Mouse (Mus musculus): ENCODE results near the gene Ube2r2. TPM values are rescaled to one million over a fixed set of nuclear protein-coding genes. Genes with fewer than 3 reads are reported as not detected.

The Ube2r2 gene
- 21.5 and 24.8 TPM in 2 replicates for polyA plus RNA-seq (2012; rRNA removed)

DNA sequence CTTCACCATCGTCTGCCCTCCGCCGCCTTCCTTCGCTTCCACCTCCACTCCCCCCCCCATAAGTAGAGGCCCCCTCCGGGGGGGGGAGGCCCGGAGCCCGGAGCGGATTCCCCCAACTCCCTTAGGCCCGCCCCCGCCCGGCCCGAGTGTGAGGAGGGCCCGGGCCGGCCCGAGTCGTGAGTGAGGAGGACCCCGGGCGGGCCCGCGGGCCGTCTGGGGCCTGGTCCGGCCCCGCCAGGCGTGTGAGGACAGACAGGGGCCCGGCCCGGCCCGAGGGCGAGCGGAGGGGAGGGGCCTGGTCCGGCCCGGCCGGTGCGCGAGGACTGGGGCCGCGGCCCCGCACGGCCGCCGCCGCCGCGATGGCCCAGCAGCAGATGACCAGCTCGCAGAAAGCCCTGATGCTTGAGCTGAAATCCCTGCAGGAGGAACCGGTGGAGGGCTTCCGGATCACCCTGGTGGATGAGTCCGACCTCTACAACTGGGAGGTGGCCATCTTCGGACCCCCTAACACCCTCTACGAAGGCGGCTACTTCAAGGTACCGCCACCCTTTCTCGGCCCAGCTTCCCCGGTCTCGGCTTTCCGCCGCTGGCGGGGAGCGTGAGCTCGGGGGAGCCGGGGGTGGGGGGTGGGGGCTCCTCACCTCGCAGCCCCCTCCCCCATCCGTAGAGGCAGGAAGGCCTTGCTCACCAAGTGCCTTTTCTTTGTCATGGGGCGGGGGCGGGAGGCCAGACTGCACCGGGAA, at the start of gene Ube2r2:
Ube2r2 (plus strand) TSS at position 33 of the 743 bp plus-strand sequence.
- under 1% methylated on average over 65 of the region's 65 CpGs for WGBS
- DNase-seq (ENCODE audit: low read depth, low spot score), result no peak

DNA sequence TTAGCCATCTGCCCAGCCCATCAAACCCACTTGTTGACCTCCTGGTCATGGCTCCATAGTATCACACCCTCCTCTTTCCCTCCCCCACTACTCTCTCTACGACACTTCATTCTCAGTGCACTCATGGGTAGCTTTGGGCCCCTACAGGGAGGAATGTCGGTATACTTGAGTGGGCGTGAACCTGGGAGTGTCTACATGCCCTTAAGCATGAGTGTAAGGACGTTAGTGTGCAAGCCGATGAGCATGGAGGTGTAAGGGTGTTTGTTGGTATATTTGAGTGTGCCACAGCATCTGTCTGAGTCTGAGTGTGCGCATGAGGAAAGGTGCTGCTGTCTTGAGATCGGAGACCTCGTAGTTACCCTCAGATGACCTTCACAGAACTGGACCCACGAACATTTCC, 48.6 kb upstream of the Ube2r2 start:
- no peak for DNase-seq (ENCODE audit: low read depth, low spot score)
- WGBS, result 65% methylated on average over 9 of the region's 9 CpGs

DNA sequence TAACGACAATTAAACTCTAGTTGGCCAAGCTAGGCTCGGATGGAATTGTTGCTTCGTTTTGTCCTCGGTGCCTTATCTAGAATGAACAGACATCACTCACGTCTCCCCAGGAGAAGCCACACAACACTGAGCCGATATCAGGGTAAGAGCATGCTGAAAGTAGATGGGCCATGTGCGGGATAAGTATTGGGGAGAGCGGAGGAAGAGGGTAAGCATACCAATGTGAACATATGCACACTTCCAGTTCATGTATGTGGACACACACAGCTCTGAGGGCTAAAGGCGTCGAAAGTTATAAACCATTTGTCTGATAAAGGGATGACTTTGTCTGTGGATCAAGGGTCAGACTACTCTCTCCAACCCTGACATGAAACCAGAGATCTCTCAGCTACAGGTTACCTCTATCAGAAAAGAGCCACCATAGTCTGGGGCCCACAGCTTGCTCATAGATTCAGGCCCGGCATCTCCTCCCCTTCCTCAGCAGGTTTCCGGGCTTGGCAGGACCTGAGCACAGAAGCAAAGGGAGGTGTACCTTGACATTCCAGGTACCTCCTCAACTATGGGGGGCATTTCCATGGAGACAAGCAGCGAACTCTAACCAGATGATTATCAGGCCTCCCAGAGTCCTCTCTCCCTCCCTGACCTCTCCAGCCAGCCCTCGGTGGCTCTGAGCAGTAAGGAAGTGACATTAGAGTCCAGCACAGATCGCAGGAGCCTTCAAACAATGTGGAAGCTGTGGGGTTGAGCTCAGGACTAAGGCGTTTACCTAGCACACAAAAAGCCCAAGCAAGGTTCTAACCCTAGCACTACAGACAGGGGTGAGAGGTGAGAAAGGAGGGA, 47.9 kb upstream of the Ube2r2 start:
- DNase-seq (ENCODE audit: low read depth, low spot score), result no peak
- WGBS, result 81% methylated on average over 16 of the region's 16 CpGs

DNA sequence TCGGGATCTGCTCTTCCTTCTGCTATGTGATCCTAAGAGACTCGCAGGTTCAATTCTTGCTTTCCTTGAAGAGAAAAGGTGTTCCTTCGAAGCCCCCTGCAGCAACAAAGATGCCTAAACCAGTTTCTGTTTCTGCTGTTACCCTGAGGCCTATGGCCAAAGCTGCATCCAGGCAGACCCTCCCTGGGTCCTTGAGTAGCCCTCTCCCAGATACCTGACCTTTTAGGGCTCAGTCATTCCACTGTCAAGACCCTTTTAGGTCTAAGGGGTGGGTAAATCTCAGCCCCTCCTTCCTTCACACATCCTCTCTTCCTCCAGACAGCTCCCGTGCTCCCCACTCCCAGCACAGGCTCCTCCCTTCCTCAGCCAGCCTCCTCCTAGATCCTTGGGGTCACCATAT, 46.4 kb upstream of the Ube2r2 start:
- WGBS, result 73% methylated on average over 4 of the region's 4 CpGs
- no peak for DNase-seq (ENCODE audit: low read depth, low spot score)

DNA sequence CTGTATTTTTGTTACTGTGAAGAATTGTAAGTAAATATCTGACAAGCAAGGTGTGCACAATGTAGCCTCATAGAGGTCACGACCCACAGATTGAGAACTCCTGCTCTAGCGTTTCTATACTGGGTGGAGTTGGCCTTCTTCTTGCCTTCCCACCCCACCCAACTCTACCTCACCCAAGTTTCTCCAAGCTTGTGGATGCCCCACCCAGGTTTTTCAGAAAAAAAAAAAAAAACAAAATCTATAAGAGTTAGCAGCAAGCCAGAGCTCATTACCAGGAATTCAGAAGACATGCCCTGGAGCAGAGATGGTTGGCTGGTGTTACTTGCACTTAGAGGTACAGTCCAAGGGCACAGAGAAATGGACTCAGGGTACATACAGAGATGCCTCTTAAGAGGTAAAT, 45.8 kb upstream of the Ube2r2 start:
- DNase-seq (ENCODE audit: low read depth, low spot score), result no peak

DNA sequence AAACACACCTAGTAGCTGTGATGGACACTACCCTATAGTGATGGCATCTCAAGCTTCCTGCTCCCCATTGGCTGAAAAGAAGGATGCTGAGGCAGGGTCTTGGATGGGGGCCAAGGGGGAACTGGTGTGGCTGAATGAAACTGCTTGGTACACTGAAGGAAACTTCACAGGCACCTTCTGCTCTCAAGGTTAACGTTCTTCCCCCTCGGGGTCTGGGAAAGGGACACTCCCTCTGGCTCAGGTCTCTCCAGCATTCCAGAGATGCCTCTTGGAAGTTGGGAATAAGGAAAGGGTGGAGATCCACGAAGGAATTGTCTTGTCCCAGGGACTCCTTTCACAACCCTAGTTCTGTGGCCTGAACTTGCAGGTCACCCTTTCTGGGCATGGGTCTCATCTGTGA, 44.2 kb upstream of the Ube2r2 start:
- no peak for DNase-seq (ENCODE audit: low read depth, low spot score)
- 15% methylated on average over 3 of the region's 3 CpGs for WGBS

More for the DNA sequence above, 45.8 kb upstream of the Ube2r2 start:
- 39% methylated on average over 2 of the region's 2 CpGs for WGBS

DNA sequence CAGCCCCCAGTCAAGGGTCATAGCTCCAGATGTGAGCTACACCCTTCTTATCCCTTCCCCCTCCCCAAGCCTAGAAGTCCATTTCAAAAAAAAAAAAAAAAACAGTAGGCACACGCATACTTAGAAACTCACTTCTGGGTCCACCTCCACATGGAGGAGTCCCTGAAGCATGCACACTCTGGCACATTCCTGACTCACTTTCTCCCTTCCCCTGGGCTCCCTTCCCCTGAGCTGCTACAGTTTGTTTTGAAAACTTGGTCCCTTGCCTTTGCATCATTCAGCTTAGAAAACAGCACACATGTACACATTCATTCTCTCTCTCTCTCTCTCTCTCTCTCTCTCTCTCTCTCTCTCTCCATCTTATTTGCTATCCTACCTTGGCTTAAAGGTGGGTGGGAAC, 42.6 kb upstream of the Ube2r2 start:
- 62% methylated on average over 1 of the region's 1 CpGs for WGBS
- no peak for DNase-seq (ENCODE audit: low read depth, low spot score)

DNA sequence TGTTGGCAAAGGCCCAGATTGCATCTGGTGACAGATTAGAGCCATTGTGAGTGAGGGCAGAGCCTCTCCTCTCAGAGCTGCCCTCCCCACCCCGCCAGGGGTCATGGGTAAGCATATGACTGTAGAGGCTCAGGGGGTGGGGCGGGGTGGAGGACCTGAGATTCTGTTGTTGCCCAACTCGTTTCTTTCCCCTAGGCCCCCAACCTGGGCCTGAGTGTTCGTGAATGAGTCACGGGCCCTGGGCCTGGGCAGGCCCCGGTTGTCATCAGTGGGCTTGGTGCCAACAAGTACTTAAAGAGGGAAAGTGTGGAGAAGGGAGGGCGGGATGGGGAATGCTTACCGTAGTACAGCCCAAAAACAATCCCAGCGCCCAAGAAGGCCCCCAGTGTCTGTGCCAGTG, 41.2 kb upstream of the Ube2r2 start:
- no peak for DNase-seq (ENCODE audit: low read depth, low spot score)
- 21% methylated on average over 9 of the region's 9 CpGs for WGBS

DNA sequence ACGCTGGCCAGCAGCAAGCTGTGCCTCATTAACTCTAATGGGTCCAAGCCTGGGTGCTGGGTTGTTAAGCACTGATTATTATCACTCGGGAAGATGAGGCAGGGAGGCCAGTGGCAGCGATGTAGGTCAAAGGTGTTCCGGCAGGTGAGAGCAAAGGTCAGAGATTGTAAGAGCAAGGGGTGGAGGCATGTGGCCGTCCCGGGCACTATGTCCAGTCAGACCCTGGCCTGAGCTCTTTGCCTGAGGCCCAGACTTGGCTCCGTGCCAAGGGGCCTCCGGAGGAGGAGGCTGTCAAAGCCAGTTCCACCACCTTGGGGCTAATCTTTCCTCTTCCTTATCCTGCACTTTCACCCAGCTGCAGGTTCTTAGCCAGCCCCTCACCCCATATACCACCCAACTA, 39.4 kb upstream of the Ube2r2 start:
- no peak for DNase-seq (ENCODE audit: low read depth, low spot score)
- 31% methylated on average over 8 of the region's 8 CpGs for WGBS

DNA sequence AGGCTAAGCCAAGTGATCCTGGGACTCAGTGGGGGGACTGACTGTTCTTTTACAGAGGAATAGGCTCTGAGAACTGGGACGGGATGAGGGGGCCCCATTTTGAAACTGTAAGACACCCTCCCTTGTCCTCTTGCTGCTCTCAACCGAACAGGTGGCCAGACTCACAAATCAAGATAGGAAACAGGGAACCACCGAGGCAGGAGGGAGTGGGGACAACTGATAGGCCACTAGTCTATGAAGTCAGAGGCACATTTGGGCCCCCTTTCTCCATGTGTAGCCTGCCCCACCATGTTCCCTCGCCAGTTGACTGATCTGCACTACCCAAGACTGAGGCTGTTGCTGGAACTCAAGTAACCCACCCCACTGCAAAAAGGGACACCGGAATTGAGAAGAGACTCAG, 38.7 kb upstream of the Ube2r2 start:
- 84% methylated on average over 5 of the region's 5 CpGs for WGBS
- no peak for DNase-seq (ENCODE audit: low read depth, low spot score)

DNA sequence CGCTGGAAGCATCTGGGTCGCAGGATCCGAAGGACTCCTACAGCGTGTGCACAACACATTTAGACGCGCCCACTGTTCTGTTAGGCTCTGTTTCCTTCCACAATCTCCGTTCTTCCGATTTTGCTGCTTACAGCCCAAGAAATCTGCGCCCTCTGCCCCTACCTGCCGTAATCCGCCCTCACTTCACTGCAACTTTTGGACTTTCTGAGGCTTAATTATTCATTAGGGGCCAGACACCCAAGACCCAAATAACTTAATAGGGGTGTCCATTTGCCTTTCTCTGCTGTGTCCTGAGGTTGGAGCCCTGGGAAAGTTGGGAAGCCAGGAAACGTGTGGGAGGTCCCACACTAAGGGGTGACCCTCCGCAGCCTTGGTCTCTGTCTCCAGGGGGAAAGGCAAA, 38.2 kb upstream of the Ube2r2 start:
- 85% methylated on average over 13 of the region's 13 CpGs for WGBS
- DNase-seq (ENCODE audit: low read depth, low spot score), result no peak

DNA sequence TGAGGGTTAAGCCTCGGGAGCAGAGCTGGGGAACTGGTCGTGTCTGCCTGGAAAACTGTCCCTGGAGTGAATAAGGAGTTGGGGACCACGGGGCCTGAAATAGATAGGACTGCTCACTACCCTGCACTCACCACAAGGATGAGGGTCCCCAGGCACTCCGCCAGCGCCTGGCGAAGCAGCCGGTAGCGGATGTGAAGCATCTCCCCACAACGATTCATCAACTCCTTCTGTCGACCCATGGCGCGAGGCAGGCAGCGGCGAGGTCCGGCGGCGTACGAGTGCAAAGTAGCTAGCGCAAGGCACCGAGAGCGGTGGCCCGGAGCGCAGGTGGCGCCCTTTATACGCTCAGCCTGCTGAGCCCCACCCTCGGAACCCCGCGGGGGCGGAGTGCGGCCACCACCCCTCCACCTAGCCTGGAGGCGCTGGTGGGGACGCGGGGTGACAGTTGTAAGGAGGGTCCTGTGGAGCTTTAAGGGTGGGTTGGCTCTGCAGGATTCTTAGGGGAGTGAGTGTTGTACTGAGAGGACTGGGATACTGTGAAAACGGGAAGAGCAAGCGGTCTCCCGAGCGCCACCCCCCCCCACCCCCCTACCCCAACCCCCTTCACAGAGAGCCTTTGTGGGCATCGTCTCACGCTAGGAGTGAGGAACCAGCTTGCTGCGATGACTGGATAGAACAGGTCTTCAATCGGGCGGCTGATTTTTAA, 37.5 kb upstream of the Ube2r2 start, which contains the start of gene Aqp3:
Aqp3 (minus strand) TSS at position 313 of the 706 bp plus-strand sequence.
- no peak for DNase-seq (ENCODE audit: low read depth, low spot score)
- 2% methylated on average over 42 of the region's 42 CpGs for WGBS

DNA sequence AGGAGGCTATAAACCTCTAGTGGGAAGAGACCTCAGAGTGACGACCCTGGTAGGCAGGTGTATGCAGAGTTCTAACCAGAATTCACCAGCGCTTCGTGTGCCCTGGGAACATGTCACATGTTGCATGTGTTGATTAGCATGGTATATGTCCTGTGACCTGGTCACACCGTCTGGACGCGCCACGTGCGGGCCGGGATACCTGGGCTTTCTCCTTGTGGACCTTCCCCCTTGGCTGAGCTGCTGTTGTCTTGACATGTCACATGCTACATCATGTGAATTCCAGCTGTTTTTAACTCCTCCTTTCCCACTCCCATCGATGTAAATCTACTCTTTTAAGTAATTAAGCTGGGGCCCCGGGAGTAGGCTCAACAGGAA, 37.0 kb upstream of the Ube2r2 start:
- no peak for DNase-seq (ENCODE audit: low read depth, low spot score)

DNA sequence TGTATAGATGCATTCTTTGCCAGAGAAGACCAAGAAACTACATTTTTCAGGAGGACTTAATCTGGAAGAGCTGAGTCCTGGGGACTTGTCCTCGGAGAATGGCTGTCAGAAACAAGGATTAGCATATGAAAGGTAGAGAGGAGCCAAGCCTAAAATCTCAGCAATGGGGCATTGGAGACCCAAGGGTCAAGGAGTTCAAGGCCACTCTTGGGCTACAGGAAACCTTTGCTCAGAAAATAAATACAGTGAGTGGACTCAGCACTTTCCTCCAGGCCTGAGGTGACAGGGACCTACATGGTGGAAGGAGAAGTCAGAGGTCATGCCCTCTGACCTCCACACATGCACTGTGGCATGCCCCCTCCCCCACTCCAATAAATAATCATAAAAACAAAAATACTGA, 34.6 kb upstream of the Ube2r2 start:
- WGBS, result 66% methylated on average over 1 of the region's 1 CpGs

More for the DNA sequence above, 37.0 kb upstream of the Ube2r2 start:
- WGBS, result 31% methylated on average over 11 of the region's 11 CpGs

DNA sequence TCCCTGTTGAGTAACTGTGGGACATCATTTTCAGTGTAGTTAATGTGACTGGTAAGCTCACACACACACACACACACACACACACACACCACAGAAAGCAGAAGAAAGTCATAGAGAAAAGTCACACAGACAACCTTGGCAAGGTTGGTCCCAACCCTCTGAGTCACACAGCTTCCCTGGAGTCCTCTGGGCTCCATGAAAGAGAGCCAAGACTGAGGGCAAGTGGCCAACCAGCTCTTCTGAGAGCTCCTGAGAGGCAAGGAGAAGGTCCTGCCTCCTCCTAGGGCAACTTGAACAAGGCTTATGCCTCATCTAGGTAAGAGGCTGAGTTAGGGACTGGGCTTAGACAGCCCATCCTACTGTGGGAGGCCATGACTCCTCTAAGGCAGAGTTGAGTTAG, 32.6 kb upstream of the Ube2r2 start:
- no peak for DNase-seq (ENCODE audit: low read depth, low spot score)

More for the DNA sequence above, 34.6 kb upstream of the Ube2r2 start:
- no peak for DNase-seq (ENCODE audit: low read depth, low spot score)

DNA sequence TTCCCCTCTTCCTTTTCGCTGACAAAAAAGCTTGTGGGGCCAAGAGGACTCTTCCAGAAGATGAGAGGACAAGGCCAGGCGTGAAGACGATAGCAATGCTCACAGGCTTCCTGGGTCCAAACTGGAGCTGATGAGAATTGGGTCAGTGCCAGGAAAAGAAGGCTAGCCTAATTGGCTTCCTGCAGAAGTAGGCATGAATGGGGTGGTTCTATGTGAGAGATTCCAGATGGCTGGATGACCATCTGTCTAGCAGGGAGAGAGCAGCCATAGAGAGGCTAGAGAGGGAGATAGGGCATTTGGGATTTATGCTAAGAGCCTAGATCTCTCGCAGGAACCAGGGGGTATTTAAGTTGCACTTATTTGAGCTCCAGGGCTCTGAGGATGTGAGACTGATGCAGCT, 28.1 kb upstream of the Ube2r2 start:
- DNase-seq (ENCODE audit: low read depth, low spot score), result no peak
- 62% methylated on average over 4 of the region's 4 CpGs for WGBS

DNA sequence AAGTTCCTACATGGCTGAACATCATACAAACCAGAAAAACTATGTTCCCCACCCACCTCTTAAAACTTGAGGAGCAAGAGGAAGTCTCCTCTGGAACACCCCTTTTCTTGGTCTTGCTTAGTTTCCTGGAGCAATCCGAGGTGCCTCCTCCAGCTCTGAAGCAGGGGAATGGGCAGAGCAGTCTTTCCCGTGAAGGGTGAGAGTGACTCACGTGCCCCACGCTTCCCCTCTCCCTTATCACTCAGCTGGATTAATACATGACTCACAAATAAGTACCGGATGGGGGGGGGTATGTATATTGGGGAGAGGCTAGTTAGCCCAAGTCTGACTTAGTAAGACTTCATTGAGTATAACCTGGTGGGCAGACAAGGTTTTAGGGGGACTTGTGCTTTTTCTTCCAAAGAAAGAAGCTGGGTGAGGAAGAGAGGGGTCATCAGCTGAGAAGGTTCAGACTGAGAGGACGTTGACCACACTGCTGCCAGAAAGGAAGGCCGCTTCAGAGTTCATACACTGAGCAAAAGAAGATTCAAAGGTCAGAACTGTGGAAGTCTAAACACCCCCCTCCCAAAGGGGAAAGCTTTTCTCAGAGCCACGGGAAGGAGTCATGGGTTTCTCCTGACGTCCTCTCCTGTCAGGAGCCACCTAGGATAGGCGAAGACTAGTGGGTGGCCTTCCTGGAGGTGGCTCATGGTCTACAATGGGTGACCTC, 26.7 kb upstream of the Ube2r2 start:
- 64% methylated on average over 10 of the region's 10 CpGs for WGBS
- DNase-seq (ENCODE audit: low read depth, low spot score), result no peak

DNA sequence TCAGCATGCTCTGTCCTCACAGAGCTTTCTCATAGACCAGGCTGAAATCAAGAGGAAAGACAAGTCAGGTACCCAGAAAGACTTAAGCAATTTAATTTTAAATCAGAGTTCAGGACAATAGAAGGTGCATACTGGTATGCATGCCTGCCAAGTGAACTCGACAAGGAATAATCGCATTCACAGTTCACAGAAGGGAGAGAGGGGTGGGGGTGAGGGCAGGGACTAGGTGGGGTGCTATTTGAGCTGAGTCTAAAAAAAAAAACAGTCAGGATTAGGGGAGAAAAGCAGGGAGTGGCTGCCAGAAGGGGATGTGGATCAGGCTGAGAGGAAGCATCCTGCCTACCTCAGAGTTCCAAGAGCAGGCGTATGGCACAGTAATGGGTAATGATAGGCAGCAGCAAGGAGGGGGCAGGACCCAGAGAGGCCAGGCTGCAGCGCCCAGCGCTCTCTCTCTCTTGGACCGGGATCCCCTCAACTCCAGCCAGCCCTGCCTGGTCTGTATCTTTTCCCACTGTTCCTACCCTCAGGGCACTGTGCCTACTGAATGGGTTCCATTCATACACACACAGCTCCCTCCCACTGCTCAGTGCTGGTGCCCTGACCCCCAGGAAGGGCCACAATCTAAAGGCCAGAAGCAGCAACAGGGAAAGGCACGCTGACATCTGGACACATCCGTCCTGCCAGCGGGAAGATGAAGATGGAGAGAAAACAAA, 21.0 kb upstream of the Ube2r2 start:
- WGBS, result 86% methylated on average over 9 of the region's 9 CpGs
- no peak for DNase-seq (ENCODE audit: low read depth, low spot score)

DNA sequence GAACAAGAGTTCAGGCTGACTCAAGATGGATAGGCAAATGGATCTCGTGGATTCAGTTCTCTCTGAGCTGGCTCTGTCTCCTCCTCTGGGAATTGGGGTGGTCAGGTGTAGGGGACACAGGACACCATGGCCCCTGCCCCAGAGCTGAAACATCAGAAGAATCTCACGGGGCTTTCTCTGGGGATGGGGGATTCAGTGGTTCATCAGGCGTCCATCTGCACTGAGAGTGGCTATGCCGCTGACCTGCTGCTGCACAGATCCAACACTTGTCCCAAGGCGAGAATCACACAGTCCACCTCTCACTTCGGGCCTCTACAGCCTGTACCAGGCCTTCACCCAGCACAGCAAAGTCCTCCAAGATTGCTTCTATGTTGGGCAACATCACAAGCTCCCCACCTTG, 20.5 kb upstream of the Ube2r2 start:
- DNase-seq (ENCODE audit: low read depth, low spot score), result no peak
- WGBS, result 93% methylated on average over 6 of the region's 6 CpGs

All from large intestine, adult 2 months (tissue).